Mouse (Mus musculus) neural tube, embryonic 15.5 days (tissue): ENCODE data around the gene Hydin. TPM values are rescaled to one million over a fixed set of nuclear protein-coding genes. Genes with fewer than 3 reads are reported as not detected.

ENCODE experiments used
- ATAC-seq: fragments of 200-750 bp; cut with Nextera tagmentation; 2 replicates; pipeline ENCODE4 v1.8.0; 2017; ENCODE audit warnings: mild to moderate bottlenecking, moderate TSS enrichment, moderate library complexity; ENCODE audit not compliant: low FRiP score
- H3K27ac ChIP-seq: fragments of 300-500 bp; sonication (generic); replicated peaks from 2 replicates; pipeline ENCODE4 v1.5.1; 2015; ENCODE audit warnings: mild to moderate bottlenecking, inconsistent platforms
- H3K27me3 ChIP-seq: fragments of 300-500 bp; sonication (generic); replicated peaks from 2 replicates; pipeline ENCODE4 v1.6.1; 2015; ENCODE audit warnings: inconsistent platforms
- H3K36me3 ChIP-seq: fragments of 300-500 bp; sonication (generic); 2 replicates; pipeline ENCODE4 v1.6.1; 2015; ENCODE audit warnings: inconsistent platforms
- H3K4me1 ChIP-seq: fragments of 300-500 bp; sonication (generic); 2 replicates; pipeline ENCODE4 v1.6.1; 2015; ENCODE audit warnings: inconsistent platforms
- H3K4me2 ChIP-seq: fragments of 300-500 bp; sonication (generic); 2 replicates; pipeline ENCODE4 v1.6.1; 2015; ENCODE audit warnings: inconsistent platforms, mild to moderate bottlenecking, moderate library complexity
- H3K4me3 ChIP-seq: fragments of 300-500 bp; sonication (generic); replicated peaks from 2 replicates; pipeline ENCODE4 v1.5.1; 2015; ENCODE audit warnings: mild to moderate bottlenecking, inconsistent platforms
- H3K9ac ChIP-seq: fragments of 300-500 bp; sonication (generic); replicated peaks from 2 replicates; pipeline ENCODE4 v1.6.1; 2015; ENCODE audit warnings: mild to moderate bottlenecking, inconsistent platforms
- H3K9me3 ChIP-seq: fragments of 300-500 bp; sonication (generic); replicated peaks from 2 replicates; pipeline ENCODE4 v1.6.1; 2016; ENCODE audit warnings: inconsistent platforms
- WGBS: fragments of 180-500 bp; shearing (Covaris S2); methylation state at CpG from one replicate; pipeline ENCODE4 v1.1.7; 2015; ENCODE audit warnings: mixed read lengths; 5-methylcytosine and 5-hydroxymethylcytosine counted together
- polyA plus RNA-seq: library from polyadenylated mRNA; unstranded; fragments of >200 nt; fragmentation: Nextera tagmentation; extraction: Ambion mirVana; gene quantifications from 2 replicates; pipeline ENCODE4 v1.2.1, GENCODE M21; 2015

The Hydin gene
- polyA plus RNA-seq = 0.27 and 0.31 TPM in 2 replicates

- 1% methylated on average over 15 of the region's 15 CpGs for WGBS
- Histone ChIP-seq H3K4me2 (peak within 1 kb of the TSS; percentile 63), H3K9ac (no peak within 1 kb of the TSS; the same call in 1 of the 2 replicates), H3K9me3 (no peaks in the 10 kb centered on the region), H3K36me3 (no peaks in the 10 kb centered on the region), H3K27ac (no peak within 1 kb of the TSS), H3K27me3 (no peaks in the 10 kb centered on the region), H3K4me3 (peak within 1 kb of the TSS; percentile 32), H3K4me1 (peaks cover 9% of the 10 kb centered on the region)
- peak; percentile 94 for ATAC-seq
Observed at GRCm38 (mm10) chr8:110266741-110267140, at the start of gene Hydin. Gene Hydin (plus strand): TSS chr8:110266977.

GRCm38 (mm10) chr8:110217198-110217597 lies 49.6 kb upstream of the Hydin start:
- no peaks in the 10 kb centered on the region for H3K27me3 ChIP-seq
- peak overlapping the region; percentile 75 for H3K4me3 ChIP-seq
- no peaks in the 10 kb centered on the region for H3K9me3 ChIP-seq
- 34% methylated on average over 5 of the region's 5 CpGs for WGBS
- peak overlapping the region; percentile 26 for H3K9ac ChIP-seq
- peak overlapping the region; percentile 82 for H3K27ac ChIP-seq
- peak; percentile 52 for ATAC-seq
- H3K4me2 ChIP-seq = peak overlapping the region; percentile 87
- peaks cover 19% of the 10 kb centered on the region for H3K4me1 ChIP-seq
- peaks cover 16% of the 10 kb centered on the region for H3K36me3 ChIP-seq

DNA sequence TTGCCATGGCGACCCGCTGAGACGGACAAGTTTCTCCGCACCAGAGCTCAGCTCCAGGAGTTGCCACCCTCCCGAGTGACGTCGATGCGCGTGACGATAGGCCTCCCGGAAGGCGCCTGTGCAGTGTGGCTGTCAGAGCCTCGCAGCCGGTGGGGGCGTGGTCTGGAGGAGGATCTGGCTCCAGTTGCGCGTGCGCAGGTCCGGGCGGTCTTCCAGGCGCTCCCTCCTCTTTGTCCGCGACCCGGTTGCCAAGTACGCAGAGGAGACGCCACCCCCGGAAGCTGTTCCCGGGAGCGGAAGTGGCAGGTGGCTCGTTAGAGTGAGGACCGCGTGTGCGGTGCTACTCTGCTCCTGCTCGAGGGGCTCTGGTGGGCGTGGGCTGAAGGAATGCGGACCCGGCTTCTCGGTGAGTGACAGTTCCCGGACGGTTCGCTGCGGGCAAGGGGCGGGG lies 49.1 kb upstream of the Hydin start:
- Histone ChIP-seq H3K9me3 (no peaks in the 10 kb centered on the region), H3K27me3 (no peaks in the 10 kb centered on the region), H3K4me3 (peak overlapping the region; percentile 75), H3K36me3 (peaks cover 21% of the 10 kb centered on the region), H3K4me2 (peak overlapping the region; percentile 87), H3K27ac (peak overlapping the region; percentile 82), H3K4me1 (peaks cover 19% of the 10 kb centered on the region), H3K9ac (peak overlapping the region; percentile 52)
- peak; percentile 99 for ATAC-seq
- WGBS = under 1% methylated on average over 43 of the region's 43 CpGs

GRCm38 (mm10) chr8:110218511-110218910 lies 48.3 kb upstream of the Hydin start:
- no peak for ATAC-seq
- peaks cover 19% of the 10 kb centered on the region for H3K4me1 ChIP-seq
- no peak overlapping the region for H3K27ac ChIP-seq
- H3K4me2 ChIP-seq = peak overlapping the region; percentile 87
- 76% methylated on average over 5 of the region's 5 CpGs for WGBS
- no peaks in the 10 kb centered on the region for H3K9me3 ChIP-seq
- peak overlapping the region; percentile 52; the same call in 1 of the 2 replicates for H3K9ac ChIP-seq
- no peaks in the 10 kb centered on the region for H3K27me3 ChIP-seq
- H3K36me3 ChIP-seq = peaks cover 29% of the 10 kb centered on the region
- H3K4me3 ChIP-seq = peak overlapping the region; percentile 75

- Histone ChIP-seq H3K4me2 (no peak overlapping the region), H3K36me3 (peaks cover 41% of the 10 kb centered on the region), H3K27ac (no peak overlapping the region), H3K27me3 (no peaks in the 10 kb centered on the region), H3K9ac (no peak overlapping the region), H3K9me3 (no peaks in the 10 kb centered on the region), H3K4me1 (peaks cover 19% of the 10 kb centered on the region), H3K4me3 (no peak overlapping the region)
- WGBS = 95% methylated on average over 14 of the region's 14 CpGs
- ATAC-seq = no peak
Observed at GRCm38 (mm10) chr8:110220936-110221335, 45.8 kb upstream of the Hydin start.

DNA sequence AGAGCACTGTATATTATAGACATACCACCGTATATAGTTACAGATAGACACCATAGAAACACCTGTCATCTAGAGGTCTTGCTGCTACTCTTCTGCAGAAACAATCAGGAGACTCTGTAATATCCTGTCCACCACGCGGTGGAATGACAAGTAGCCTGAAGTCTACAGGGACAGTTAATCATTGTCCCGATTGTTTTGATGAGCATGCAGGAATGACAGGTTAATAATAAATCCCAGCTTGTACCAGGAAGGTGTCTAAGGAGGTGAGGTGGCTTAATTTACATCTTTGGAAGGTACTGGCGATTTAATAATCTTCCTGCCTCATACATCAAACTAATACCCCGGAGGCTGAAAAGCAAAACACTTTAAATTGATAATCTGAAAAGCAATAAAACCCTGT lies 36.0 kb upstream of the Hydin start:
- 54% methylated on average over 6 of the region's 6 CpGs for WGBS
- no peak overlapping the region for H3K4me2 ChIP-seq
- no peaks in the 10 kb centered on the region for H3K36me3 ChIP-seq
- no peaks in the 10 kb centered on the region for H3K27me3 ChIP-seq
- no peak overlapping the region for H3K9ac ChIP-seq
- no peak for ATAC-seq
- H3K9me3 ChIP-seq = no peaks in the 10 kb centered on the region
- H3K4me1 ChIP-seq = no peaks in the 10 kb centered on the region
- peak overlapping the region; percentile 23; the same call in 1 of the 2 replicates for H3K27ac ChIP-seq
- H3K4me3 ChIP-seq = no peak overlapping the region

DNA sequence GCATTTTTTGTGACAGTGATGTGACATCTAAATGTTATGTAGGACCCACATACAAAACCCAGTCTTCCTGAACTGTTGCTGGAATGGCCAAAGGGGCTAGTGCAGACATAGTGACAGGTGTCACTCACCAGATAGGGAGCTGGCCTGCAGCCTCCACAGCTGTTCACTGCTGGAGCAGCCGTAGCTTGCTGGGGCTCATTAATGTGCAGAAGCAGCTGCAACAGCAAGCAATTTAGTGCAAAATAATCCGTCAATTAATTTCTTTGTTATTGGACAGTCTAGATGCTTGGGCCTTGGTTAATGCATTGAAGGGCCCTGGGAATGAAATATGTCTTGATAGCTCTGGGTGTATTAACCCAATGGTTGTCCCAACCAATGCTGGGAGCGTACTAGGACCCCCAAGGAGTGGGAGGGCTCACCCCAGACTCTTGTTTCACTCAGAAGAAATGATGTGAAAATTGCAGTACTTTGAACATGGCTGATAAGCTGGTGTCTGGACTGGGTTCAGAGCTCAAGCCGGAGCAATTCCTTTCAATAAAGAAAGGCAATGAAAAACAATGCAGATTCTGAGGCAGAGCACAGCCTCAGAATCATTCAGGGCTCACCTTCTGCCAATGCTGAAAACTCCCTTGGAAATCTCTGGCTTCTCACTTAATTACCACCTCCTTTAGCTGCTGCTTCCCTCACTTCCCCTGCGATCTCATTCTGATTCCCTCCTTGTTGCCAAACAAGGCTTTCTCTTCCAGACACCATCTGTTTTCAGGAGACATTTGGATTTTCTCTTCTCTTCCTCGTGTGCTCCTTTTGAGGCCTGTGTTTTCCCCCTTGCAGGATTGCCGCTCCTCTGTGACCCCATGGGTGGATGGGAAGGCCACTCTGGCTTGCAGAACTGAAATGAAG lies 24.2 kb upstream of the Hydin start:
- Histone ChIP-seq H3K4me3 (no peak overlapping the region), H3K9me3 (no peaks in the 10 kb centered on the region), H3K36me3 (no peaks in the 10 kb centered on the region), H3K27me3 (no peaks in the 10 kb centered on the region), H3K4me1 (0 out of 2 replicates have a peak, but pooled peaks cover 3% of the 10 kb centered on the region), H3K4me2 (no peak overlapping the region), H3K9ac (no peak overlapping the region), H3K27ac (peak overlapping the region; percentile 42)
- WGBS = 39% methylated on average over 7 of the region's 7 CpGs
- ATAC-seq = no peak

GRCm38 (mm10) chr8:110244566-110244965 lies 22.2 kb upstream of the Hydin start:
- Histone ChIP-seq H3K27ac (no peak overlapping the region), H3K9ac (no peak overlapping the region), H3K4me2 (no peak overlapping the region), H3K27me3 (no peaks in the 10 kb centered on the region), H3K36me3 (no peaks in the 10 kb centered on the region), H3K4me1 (0 out of 2 replicates have a peak, but pooled peaks cover 3% of the 10 kb centered on the region), H3K9me3 (no peaks in the 10 kb centered on the region), H3K4me3 (no peak overlapping the region)
- 62% methylated on average over 2 of the region's 2 CpGs for WGBS
- ATAC-seq = no peak

DNA sequence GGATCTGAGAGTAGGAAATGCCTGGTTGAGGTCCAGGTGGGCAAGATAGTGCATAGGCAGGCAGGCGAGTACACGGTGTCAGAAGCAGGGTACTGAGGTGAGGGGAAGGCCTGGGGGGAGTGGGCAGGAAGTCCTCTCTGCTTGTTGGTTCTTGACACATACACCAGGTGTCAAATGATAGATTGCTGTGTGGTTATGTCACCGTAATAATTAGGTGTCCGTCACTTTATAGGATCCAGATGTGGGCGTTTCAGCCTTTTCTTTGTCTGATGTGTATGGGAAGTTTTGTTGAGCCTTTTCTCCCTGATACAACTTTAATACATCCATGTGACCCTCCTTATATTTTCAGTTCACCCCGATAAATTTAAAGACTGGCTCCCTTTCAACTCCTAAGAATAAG lies 19.5 kb upstream of the Hydin start:
- Histone ChIP-seq H3K4me1 (0 out of 2 replicates have a peak, but pooled peaks cover 3% of the 10 kb centered on the region), H3K9me3 (no peaks in the 10 kb centered on the region), H3K9ac (no peak overlapping the region), H3K4me2 (no peak overlapping the region), H3K4me3 (no peak overlapping the region), H3K27ac (no peak overlapping the region), H3K36me3 (no peaks in the 10 kb centered on the region), H3K27me3 (no peaks in the 10 kb centered on the region)
- ATAC-seq = no peak
- 87% methylated on average over 6 of the region's 6 CpGs for WGBS

- Histone ChIP-seq H3K36me3 (no peaks in the 10 kb centered on the region), H3K4me1 (no peaks in the 10 kb centered on the region), H3K4me2 (no peak overlapping the region), H3K9me3 (no peaks in the 10 kb centered on the region), H3K4me3 (no peak overlapping the region), H3K27me3 (no peaks in the 10 kb centered on the region), H3K27ac (no peak overlapping the region), H3K9ac (no peak overlapping the region)
- no peak for ATAC-seq
- WGBS = 89% methylated on average over 4 of the region's 4 CpGs
Observed at GRCm38 (mm10) chr8:110253986-110254385, 12.8 kb upstream of the Hydin start.

DNA sequence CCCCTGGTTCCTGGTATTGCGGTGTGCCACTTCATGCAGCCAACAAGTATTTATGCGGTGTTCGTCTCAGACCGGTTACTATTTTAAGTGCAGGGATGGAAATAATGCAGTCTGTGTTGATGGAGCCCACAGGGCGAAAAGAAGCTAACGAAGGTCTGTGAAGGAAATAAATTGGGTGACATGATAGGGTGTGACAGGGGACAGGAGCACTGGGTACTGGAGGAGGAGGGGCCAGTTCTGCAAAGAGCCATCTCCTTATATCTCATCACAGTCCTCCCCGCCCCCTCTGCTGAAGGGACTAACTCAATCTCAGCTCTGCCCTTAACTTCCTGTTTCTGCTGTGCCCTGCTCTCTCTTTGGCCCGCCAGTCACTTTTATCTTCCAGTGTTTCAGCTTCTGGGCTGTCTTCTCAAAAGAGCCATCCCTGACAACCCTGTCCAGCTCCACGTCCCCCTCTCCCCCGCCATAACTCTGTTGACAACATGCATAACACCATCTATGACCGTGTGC lies 926 bp upstream of the Hydin start:
- Histone ChIP-seq H3K4me2 (no peak overlapping the region), H3K27ac (no peak overlapping the region), H3K9ac (no peak overlapping the region)

DNA sequence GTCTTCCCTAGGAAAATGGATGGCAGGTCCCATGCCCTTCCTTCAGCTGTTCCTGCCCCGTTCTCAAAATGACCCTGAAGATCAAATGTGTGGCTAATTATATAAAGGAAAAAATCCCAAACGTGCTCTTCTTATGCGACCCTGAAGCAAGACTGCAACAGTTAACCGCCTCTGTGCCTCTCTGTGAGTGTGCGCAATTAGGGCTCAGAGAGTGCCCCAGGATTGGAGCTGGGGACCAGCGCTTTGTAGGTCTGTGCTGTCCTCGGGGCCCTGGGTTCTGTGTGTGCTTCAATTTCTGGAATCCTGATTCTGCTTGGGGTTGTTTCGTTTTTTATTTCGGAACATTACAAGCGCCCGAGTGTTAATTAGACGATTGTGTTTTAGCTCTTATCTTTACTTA lies 491 bp downstream of the Hydin start:
- H3K9ac ChIP-seq = no peak overlapping the region; the same call in 1 of the 2 replicates

More for the DNA sequence above, 926 bp upstream of the Hydin start:
- no peaks in the 10 kb centered on the region for H3K9me3 ChIP-seq
- H3K27me3 ChIP-seq = no peaks in the 10 kb centered on the region
- WGBS = 78% methylated on average over 11 of the region's 11 CpGs
- H3K4me3 ChIP-seq = no peak overlapping the region
- H3K36me3 ChIP-seq = no peaks in the 10 kb centered on the region
- ATAC-seq = no peak
- H3K4me1 ChIP-seq = peaks cover 9% of the 10 kb centered on the region

More for the DNA sequence above, 491 bp downstream of the Hydin start:
- Histone ChIP-seq H3K4me1 (peaks cover 9% of the 10 kb centered on the region), H3K4me2 (peak overlapping the region; percentile 63), H3K27me3 (no peaks in the 10 kb centered on the region), H3K4me3 (peak overlapping the region; percentile 32), H3K36me3 (no peaks in the 10 kb centered on the region), H3K27ac (no peak overlapping the region), H3K9me3 (no peaks in the 10 kb centered on the region)
- ATAC-seq = no peak
- WGBS = 14% methylated on average over 12 of the region's 12 CpGs
